Mouse (Mus musculus): ENCODE results near the gene Ltbp3. TPM values are rescaled to one million over a fixed set of nuclear protein-coding genes. Genes with fewer than 3 reads are reported as not detected.

Gene Ltbp3
- polyA plus RNA-seq, 1 experiment from 2014 or later = 4.8 TPM

DNA sequence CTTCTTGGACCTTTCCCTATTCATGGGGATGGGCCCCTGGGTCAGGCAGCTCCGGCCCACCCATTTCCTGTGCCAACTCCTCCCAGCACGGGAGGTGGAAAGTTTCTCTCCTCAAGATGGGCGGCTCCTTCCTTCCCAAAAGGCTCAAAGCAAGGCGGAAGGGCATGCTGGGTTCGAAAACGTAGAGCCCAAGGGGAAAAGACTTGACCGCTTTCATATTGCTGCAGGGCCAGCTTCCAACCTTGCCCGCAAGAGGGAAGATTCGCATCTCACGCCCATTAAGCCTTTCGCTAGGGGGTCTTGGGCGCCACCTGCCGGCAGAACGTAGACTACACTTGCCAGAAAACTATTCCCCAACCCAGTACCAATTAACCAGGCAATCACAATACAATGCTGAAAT is 13.0 kb upstream of the Ltbp3 start:
- 9% methylated on average over 14 of the region's 14 CpGs for WGBS
- Histone ChIP-seq H3K4me1 (ENCODE audit: control insufficient read depth, insufficient read depth, low read length) (peaks cover 40% of the 10 kb centered on the region), H3K36me3 (ENCODE audit: control insufficient read depth, insufficient read depth, low read length) (no peaks in the 10 kb centered on the region), H3K27me3 (ENCODE audit: control insufficient read depth, insufficient read depth, low read length) (no peaks in the 10 kb centered on the region), H3K4me3 (ENCODE audit: low read depth, low read length) (peak overlapping the region; percentile 95), H3K9me3 (ENCODE audit: control insufficient read depth, low read length) (no peaks in the 10 kb centered on the region), H3K4me2 (peak overlapping the region; percentile 67), H3K27ac (ENCODE audit: low read depth, low read length) (no peak overlapping the region), H3K9ac (ENCODE audit: low read length) (peak overlapping the region; percentile 99)
- ATAC-seq (ENCODE audit: low FRiP score) = no peak
- peak; percentile 99 for DNase-seq (ENCODE audit: low spot score, missing footprints)

DNA sequence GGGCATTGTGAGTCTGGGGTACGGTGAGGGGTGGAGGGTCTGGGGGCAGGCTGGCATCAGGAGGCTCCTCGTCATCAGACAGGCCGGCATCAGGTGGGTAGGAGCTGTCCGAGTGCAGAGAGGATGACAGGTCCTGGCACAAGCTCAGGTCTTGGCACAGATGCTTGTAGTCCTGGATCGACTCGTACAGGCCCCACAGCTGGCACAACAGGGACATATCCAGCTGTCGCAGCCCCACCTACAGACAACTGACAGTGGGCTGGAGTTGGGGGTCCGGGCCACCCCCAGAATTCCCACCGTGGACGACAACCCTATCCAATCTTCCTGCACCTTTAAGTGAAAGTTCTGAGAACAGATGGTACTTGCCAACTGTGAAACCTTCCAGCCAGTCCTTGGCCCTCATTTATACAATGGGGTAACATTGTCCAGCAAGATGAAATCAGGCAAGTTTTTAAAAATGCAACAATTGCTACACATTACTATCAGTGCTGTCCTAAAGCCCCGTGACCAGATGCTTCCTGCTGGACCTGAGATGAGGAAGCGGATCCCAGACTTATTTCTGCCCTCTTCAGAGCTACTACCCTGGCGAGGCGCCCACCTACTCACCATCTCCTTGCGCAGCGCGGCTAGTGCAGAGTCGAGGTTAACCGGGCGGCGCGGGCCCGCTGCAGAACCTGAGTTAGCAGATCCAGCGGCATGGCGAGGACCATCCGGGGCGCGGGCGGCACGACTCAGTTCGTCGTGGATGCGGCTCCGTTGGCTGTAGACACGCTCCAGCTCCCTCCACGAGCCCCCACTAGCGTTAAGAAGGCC is 11.9 kb upstream of the Ltbp3 start:
- peak; percentile 51 for ATAC-seq (ENCODE audit: low FRiP score)
- H3K4me1 ChIP-seq (ENCODE audit: control insufficient read depth, insufficient read depth, low read length) = peaks cover 40% of the 10 kb centered on the region

DNA sequence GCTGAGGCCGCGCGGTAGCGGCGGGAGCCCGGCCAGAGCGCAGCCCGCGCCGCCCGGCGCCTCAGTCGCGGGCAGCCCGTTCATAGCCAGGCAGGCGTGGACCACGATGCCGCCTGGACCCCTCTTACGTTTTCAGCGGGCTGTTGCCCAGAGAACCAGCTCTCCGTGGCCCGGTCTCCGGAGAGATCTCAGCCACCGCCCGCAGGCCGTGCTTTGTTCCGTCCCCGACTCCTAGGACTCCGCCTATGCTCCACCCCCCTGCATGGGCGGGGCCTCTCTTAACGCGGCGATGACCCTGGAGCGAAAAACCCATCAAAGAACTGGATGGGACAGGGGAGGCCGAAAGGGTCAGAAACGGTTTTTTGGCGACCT is 11.3 kb upstream of the Ltbp3 start, which contains the start of gene Fam89b:
Fam89b (minus strand) TSS at position 210 of the 372 bp plus-strand sequence.
- H3K36me3 ChIP-seq (ENCODE audit: control insufficient read depth, insufficient read depth, low read length) = no peaks in the 10 kb centered on the region
- H3K9me3 ChIP-seq (ENCODE audit: control insufficient read depth, low read length) = no peaks in the 10 kb centered on the region
- H3K27me3 ChIP-seq (ENCODE audit: control insufficient read depth, insufficient read depth, low read length) = no peaks in the 10 kb centered on the region
- ATAC-seq (ENCODE audit: low FRiP score) (peak; percentile 85), DNase-seq (ENCODE audit: low spot score, missing footprints) (peak; percentile 99)
- WGBS = 1% methylated on average over 37 of the region's 37 CpGs
- peak within 1 kb of the TSS; percentile 67 for H3K4me2 ChIP-seq
- H3K4me1 ChIP-seq (ENCODE audit: control insufficient read depth, insufficient read depth, low read length) = peaks cover 40% of the 10 kb centered on the region
- H3K4me3 ChIP-seq (ENCODE audit: low read depth, low read length) = peak within 1 kb of the TSS; percentile 95
- H3K9ac ChIP-seq (ENCODE audit: low read length) = peak within 1 kb of the TSS; percentile 99
- H3K27ac ChIP-seq (ENCODE audit: low read depth, low read length) = peak within 1 kb of the TSS; percentile 92

More for the DNA sequence above, 11.9 kb upstream of the Ltbp3 start:
- 11% methylated on average over 37 of the region's 37 CpGs for whole genome bisulfite sequencing
- H3K9me3 ChIP-seq (ENCODE audit: control insufficient read depth, low read length) = no peaks in the 10 kb centered on the region
- DNase-seq (ENCODE audit: low spot score, missing footprints) = peak; percentile 89
- peak overlapping the region; percentile 92 for H3K27ac ChIP-seq (ENCODE audit: low read depth, low read length)
- H3K4me2 ChIP-seq = peak overlapping the region; percentile 67
- peak overlapping the region; percentile 95 for H3K4me3 ChIP-seq (ENCODE audit: low read depth, low read length)
- no peaks in the 10 kb centered on the region for H3K36me3 ChIP-seq (ENCODE audit: control insufficient read depth, insufficient read depth, low read length)
- peak overlapping the region; percentile 99 for H3K9ac ChIP-seq (ENCODE audit: low read length)
- no peaks in the 10 kb centered on the region for H3K27me3 ChIP-seq (ENCODE audit: control insufficient read depth, insufficient read depth, low read length)

- no peaks in the 10 kb centered on the region for H3K27me3 ChIP-seq (ENCODE audit: control insufficient read depth, insufficient read depth, low read length)
- H3K9me3 ChIP-seq (ENCODE audit: control insufficient read depth, low read length) = no peaks in the 10 kb centered on the region
- ATAC-seq (ENCODE audit: low FRiP score) = no peak
- peak overlapping the region; percentile 99 for H3K4me2 ChIP-seq
- H3K4me3 ChIP-seq (ENCODE audit: low read depth, low read length) = peak overlapping the region; percentile 59
- DNase-seq (ENCODE audit: low spot score, missing footprints) = no peak
- H3K9ac ChIP-seq (ENCODE audit: low read length) = peak overlapping the region; percentile 68
- 75% methylated on average over 29 of the region's 29 CpGs for WGBS
- no peak overlapping the region for H3K27ac ChIP-seq (ENCODE audit: low read depth, low read length)
- no peaks in the 10 kb centered on the region for H3K36me3 ChIP-seq (ENCODE audit: control insufficient read depth, insufficient read depth, low read length)
- peaks cover 40% of the 10 kb centered on the region for H3K4me1 ChIP-seq (ENCODE audit: control insufficient read depth, insufficient read depth, low read length)
Observed at GRCm38 (mm10) chr19:5730314-5731186, 10.2 kb upstream of the Ltbp3 start.

DNA sequence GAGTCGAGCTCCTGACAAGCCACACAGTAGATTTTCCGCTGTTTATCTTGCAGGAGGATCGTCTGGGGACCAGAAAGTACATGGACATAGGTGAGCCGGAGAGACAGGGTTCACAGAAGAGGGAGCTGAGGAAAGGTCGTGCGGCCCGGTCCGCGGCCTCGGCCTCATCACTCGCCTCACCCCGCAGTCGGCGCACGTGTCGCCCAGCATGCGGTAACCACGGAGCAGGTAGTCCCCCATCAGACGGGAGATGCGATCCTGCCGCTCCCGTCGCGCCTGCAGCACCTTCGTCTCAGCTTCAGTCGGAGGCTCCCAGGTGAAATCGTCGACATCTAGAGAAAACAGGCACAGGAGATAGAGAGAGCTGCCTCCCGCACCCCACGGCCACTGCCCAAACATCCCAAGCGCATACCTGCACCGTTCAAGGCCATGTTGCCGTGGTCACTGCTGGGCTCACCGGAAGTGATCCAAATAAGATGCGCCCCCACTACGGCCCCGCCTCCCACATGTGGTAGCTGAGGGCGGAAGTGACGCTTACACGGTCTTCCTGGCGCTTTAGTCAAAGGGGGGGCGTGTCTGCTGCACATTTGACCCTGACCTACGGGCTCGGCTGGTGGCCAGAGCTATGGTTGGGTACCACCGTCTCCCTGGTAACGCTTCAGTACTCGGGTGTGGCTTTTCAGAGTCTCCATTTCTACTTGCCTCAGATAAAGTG is 9.3 kb upstream of the Ltbp3 start:
- Histone ChIP-seq H3K9me3 (ENCODE audit: control insufficient read depth, low read length) (no peaks in the 10 kb centered on the region), H3K4me2 (peak overlapping the region; percentile 99), H3K4me1 (ENCODE audit: control insufficient read depth, insufficient read depth, low read length) (peaks cover 37% of the 10 kb centered on the region), H3K9ac (ENCODE audit: low read length) (peak overlapping the region; percentile 68), H3K27me3 (ENCODE audit: control insufficient read depth, insufficient read depth, low read length) (no peaks in the 10 kb centered on the region), H3K4me3 (ENCODE audit: low read depth, low read length) (peak overlapping the region; percentile 59), H3K27ac (ENCODE audit: low read depth, low read length) (peak overlapping the region; percentile 8; the same call in 1 of the 2 replicates), H3K36me3 (ENCODE audit: control insufficient read depth, insufficient read depth, low read length) (no peaks in the 10 kb centered on the region)
- DNase-seq (ENCODE audit: low spot score, missing footprints) = peak; percentile 99
- 1% methylated on average over 47 of the region's 47 CpGs for WGBS
- peak; percentile 89 for ATAC-seq (ENCODE audit: low FRiP score)

DNA sequence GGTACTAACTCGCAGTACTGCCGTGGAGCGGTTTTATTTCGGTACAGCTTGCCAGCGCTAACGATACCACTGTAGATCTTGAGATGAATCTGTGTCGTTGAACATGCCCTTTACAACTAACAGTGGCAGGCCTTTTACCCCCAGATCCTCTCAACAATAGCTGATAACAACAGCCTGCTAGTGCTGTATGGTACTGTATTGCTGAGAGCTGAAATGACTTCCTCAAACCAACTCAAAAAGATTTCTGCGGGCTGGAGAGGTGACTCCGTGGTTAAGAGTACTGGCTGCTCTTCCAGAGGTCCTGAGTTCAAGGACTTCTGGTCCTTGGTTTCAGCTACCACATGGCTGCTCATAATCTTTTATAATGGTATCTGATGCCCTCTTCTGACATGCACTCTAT is 6.4 kb upstream of the Ltbp3 start:
- H3K4me1 ChIP-seq (ENCODE audit: control insufficient read depth, insufficient read depth, low read length) = peaks cover 19% of the 10 kb centered on the region
- H3K27ac ChIP-seq (ENCODE audit: low read depth, low read length) = no peak overlapping the region
- H3K9ac ChIP-seq (ENCODE audit: low read length) = no peak overlapping the region
- no peaks in the 10 kb centered on the region for H3K9me3 ChIP-seq (ENCODE audit: control insufficient read depth, low read length)
- H3K4me2 ChIP-seq = no peak overlapping the region
- DNase-seq (ENCODE audit: low spot score, missing footprints) (no peak), ATAC-seq (ENCODE audit: low FRiP score) (no peak)
- no peak overlapping the region for H3K4me3 ChIP-seq (ENCODE audit: low read depth, low read length)
- H3K27me3 ChIP-seq (ENCODE audit: control insufficient read depth, insufficient read depth, low read length) = 0 out of 2 replicates have a peak, but pooled peaks cover 1% of the 10 kb centered on the region
- WGBS = 79% methylated on average over 9 of the region's 9 CpGs
- H3K36me3 ChIP-seq (ENCODE audit: control insufficient read depth, insufficient read depth, low read length) = no peaks in the 10 kb centered on the region

DNA sequence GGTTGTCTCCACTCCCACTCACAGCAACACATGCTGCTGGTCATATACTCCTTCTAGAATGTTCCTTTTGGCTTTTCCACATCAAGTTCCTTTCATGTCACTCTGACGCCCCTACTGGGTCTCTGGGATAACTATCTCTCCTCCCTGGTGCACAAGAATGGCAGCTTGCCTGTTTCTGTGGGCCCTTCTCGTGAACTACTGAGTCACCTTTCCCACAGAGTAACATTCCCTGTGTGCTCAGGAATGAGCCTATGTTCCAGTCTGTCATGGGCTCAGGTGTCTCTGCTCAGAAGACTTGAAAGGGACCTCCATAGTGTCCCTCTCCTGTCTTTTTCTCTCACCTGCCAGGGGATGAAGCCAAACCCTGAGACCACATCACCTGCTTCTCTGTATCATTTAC is 1.3 kb upstream of the Ltbp3 start:
- H3K4me3 ChIP-seq (ENCODE audit: low read depth, low read length) = no peak overlapping the region
- 55% methylated on average over 2 of the region's 2 CpGs for WGBS
- ATAC-seq (ENCODE audit: low FRiP score) (no peak), DNase-seq (ENCODE audit: low spot score, missing footprints) (no peak)
- peaks cover 23% of the 10 kb centered on the region for H3K27me3 ChIP-seq (ENCODE audit: control insufficient read depth, insufficient read depth, low read length)
- no peaks in the 10 kb centered on the region for H3K36me3 ChIP-seq (ENCODE audit: control insufficient read depth, insufficient read depth, low read length)
- H3K4me2 ChIP-seq = no peak overlapping the region
- no peak overlapping the region for H3K27ac ChIP-seq (ENCODE audit: low read depth, low read length)
- no peak overlapping the region for H3K9ac ChIP-seq (ENCODE audit: low read length)
- H3K4me1 ChIP-seq (ENCODE audit: control insufficient read depth, insufficient read depth, low read length) = peaks cover 13% of the 10 kb centered on the region
- no peaks in the 10 kb centered on the region for H3K9me3 ChIP-seq (ENCODE audit: control insufficient read depth, low read length)

- ATAC-seq (ENCODE audit: low FRiP score) (peak; percentile 55), DNase-seq (ENCODE audit: low spot score, missing footprints) (peak; percentile 96)
- no peaks in the 10 kb centered on the region for H3K36me3 ChIP-seq (ENCODE audit: control insufficient read depth, insufficient read depth, low read length)
- WGBS = under 1% methylated on average over 53 of the region's 55 CpGs
- H3K27ac ChIP-seq (ENCODE audit: low read depth, low read length) = no peak overlapping the region
- H3K4me2 ChIP-seq = peak overlapping the region; percentile 92
- H3K27me3 ChIP-seq (ENCODE audit: control insufficient read depth, insufficient read depth, low read length) = peaks cover 41% of the 10 kb centered on the region
- H3K9me3 ChIP-seq (ENCODE audit: control insufficient read depth, low read length) = no peaks in the 10 kb centered on the region
- H3K9ac ChIP-seq (ENCODE audit: low read length) = peak overlapping the region; percentile 79
- H3K4me3 ChIP-seq (ENCODE audit: low read depth, low read length) = peak overlapping the region; percentile 52
- peaks cover 28% of the 10 kb centered on the region for H3K4me1 ChIP-seq (ENCODE audit: control insufficient read depth, insufficient read depth, low read length)
Observed at GRCm38 (mm10) chr19:5741641-5742240, 1.0 kb downstream of the Ltbp3 start.
